Mouse (Mus musculus) CD4-positive helper T cell, adult 2 months (primary cell): ENCODE results near the gene Sez6.

Source experiments
- DNase-seq: peaks from one replicate; pipeline ENCODE4 v3.0.0-alpha.2; 2012; ENCODE audit warnings: low read depth, missing footprints, low spot score

Sez6 gene

DNA sequence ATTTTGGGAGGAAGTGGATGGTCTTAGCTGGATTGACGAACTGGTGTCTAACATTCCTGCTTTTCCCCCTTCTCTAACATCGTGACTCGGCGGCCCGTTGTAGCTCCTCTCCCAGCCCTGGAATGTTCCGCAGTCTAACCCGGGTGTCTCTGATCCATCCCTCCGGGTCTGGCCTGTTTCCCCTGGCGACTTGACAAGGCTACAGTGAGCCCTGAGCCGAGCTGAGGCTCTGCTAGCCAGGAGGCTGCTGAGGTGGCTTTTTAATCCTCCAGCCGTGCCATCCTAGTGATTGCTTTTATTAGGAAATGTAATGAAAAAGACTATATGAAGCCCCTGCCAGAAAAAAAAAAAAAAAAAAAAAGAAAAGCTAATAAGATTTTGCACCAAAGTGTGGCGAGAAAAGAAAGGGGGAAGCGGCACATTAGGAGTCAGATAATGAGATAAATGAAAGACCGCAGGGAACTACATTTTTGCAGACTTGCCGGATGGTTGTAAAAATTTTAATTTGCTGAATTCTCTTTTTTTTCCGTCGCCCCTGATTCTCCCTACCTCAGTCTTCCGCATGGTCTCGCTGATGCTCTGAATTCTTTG, 24.4 kb upstream of the Sez6 start:
- no peak for DNase-seq

- no peak for DNase-seq
Measured at GRCm38 (mm10) chr11:77906747-77907174, 23.8 kb upstream of the Sez6 start.

DNA sequence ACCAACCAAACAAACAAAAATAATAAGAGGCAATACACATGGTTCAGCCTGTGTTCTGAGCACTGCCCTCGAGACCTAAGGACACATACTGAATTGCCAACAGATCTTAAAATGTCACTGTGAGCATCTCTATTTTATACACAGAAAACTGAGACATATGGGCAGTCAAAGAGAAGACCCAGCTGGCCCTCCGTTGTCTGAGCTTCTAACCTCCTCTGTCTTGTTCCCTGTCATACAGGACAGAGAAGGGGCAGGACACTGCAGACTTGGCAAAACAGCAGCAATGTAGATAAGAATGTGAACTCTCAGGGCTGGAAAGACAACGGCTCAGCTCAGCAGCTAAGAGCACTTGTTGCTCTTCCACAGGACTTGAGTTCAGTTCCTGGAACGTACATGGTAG, 22.1 kb upstream of the Sez6 start:
- no peak for DNase-seq

- no peak for DNase-seq
Measured at GRCm38 (mm10) chr11:77909376-77909775, 21.2 kb upstream of the Sez6 start.

GRCm38 (mm10) chr11:77909776-77910175, 20.8 kb upstream of the Sez6 start:
- DNase-seq: no peak

DNA sequence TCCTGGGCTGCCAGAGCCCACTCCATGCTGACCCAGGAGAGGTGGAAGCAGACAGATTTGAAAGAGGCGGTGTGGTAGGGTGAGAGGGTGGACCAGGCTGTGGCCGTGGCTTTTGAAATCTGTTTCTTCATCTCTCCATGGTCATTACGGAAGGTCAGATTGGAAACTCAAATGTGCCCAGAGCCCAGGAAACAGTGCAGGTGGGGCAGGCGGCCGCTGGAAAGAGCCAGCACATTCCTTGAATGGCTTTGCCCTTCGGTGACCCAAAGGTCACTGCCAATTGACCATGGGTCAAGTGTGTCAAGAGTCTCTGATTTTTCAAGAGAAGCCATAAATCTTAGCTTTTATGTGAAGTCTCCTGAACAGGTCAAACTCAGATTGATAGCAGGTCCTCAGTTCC, 17.1 kb upstream of the Sez6 start:
- no peak for DNase-seq

DNA sequence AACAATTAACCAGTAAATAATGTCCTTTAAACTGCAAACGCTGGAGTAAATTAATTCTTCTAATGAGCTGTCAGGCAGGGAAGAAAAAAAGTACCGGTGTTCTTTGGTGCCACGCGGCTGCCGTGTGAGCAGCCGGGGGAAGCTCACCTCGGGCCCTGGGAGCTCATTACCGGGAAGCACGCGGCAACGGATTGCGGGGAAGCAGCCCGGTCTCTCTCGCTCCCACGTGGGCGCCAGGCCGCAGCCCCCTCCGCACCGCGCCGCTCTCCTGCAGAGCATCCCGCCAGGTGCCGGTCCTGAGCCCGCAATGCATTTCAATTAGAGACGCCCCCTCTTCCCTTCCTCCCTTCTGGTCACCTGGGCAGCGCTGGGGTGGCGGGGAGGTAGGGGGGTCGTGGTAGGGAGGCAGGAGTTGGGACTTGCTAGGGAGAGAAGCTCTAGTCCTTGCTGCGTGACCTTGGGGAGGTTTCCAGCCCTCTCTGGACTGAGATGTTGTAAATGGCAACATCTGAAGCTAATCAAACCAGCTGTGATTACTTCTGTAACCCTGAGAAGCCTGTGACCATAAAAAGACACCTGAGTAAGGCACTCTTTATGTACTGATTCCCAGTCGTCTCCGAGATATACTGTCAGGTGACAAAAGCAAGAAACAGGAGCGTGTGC, 15.9 kb upstream of the Sez6 start:
- DNase-seq: no peak

DNA sequence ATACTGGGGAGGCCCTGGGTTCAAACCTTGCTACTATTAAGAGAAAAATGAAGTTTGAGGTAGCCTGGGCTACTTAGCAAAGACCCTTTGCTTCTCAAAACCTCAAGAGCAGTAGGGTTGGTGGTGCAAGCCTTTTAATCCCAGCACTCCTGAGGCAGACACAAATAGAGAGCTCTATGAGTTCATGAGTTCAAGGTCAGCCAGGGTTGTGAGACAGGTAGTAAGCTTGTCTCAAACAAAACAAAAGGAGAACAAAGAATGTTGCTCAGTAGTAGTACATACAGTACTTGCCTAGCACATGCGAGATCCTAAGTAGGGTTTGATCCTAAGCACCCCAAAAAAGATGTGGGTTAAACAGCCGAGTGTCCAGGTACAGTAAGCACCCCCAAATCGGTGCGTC, 13.9 kb upstream of the Sez6 start:
- no peak for DNase-seq

GRCm38 (mm10) chr11:77917166-77917565, 13.4 kb upstream of the Sez6 start:
- DNase-seq: no peak

- no peak for DNase-seq
Measured at GRCm38 (mm10) chr11:77923285-77923684, 7.3 kb upstream of the Sez6 start.

GRCm38 (mm10) chr11:77925836-77926657, 4.6 kb upstream of the Sez6 start:
- no peak for DNase-seq

GRCm38 (mm10) chr11:77926666-77927065, 3.9 kb upstream of the Sez6 start:
- DNase-seq: no peak

DNA sequence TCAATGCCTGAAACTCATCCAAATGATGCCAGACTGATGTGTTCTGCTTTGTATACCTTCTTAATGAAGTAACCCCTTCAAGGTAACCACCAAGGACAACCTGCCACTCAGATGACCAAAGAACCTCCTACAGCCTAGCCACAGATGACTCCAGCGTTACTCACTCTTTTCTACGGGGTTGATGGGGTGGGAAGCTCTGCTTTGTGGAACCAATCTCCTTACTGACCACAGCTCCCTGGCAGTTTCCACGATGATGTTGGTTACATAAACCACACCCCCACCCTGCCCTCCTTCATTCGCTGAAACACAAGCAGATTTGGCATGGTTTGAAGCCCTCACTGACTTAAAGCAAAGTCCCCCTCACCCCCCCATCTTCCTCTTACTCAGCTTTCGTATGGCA, 2.8 kb upstream of the Sez6 start:
- DNase-seq: no peak

- peak; percentile 9 for DNase-seq
Measured at GRCm38 (mm10) chr11:77931541-77932433, 1.2 kb downstream of the Sez6 start.

DNA sequence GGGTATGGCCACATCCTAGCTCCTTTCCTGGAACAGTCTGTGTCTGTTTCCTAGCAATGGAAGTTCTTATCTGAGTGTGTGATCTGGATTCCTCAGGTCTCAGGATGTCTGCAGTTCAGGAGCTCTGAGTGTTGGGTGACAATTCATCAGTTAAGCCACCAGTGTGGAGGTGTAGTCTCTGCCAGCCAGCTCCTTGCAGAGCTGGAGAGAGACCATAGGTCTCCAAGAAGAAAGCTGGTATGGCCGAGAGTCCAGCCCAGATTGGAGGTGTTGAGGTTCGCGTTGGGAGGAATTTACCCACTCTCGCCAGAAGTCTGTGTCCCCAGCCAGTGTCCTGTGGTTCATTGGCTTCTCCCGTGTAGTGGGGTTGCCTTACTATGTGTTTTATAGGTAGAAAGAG, 2.0 kb downstream of the Sez6 start:
- no peak for DNase-seq

- no peak for DNase-seq
Measured at GRCm38 (mm10) chr11:77934111-77934521, 3.5 kb downstream of the Sez6 start.

- no peak for DNase-seq
Measured at GRCm38 (mm10) chr11:77934568-77935311, 4.1 kb downstream of the Sez6 start.

- DNase-seq: no peak
Measured at GRCm38 (mm10) chr11:77936846-77937245, 6.2 kb downstream of the Sez6 start.

DNA sequence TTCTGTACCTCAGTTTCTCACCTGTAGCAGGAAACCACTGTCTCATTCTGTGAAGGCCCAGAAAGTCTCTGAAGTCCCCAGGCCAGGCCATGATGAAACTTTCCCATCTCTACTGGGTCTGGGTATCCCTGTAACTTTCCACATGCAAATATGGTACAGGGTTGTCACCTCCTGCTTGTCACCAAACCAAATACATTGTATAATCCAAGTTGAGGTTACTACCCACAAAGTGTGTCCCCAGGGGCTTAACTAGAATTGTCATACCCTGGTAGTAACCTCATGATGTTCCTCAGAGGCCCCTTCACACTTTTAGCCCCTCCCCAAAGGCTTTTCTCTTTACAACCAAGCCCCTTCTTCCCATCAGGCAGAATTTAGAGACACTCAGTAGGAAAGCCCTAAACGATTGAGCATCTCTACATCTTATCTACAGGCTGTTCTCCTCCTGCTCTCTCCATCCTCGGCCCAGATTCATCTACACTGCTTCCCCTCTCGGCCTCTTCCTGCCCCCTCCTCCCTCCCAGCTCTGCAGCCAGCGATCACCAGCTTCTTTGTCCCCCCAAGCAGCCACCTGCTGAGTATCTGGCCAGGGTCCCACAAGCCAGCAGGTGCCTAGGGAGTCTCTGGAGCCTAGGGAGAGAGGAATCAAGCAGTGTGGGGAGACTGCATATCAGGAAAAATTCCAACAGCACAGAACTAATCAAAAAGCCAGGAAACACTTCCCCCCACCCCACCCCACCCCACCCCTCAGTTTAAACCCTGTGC, 7.2 kb downstream of the Sez6 start:
- no peak for DNase-seq

DNA sequence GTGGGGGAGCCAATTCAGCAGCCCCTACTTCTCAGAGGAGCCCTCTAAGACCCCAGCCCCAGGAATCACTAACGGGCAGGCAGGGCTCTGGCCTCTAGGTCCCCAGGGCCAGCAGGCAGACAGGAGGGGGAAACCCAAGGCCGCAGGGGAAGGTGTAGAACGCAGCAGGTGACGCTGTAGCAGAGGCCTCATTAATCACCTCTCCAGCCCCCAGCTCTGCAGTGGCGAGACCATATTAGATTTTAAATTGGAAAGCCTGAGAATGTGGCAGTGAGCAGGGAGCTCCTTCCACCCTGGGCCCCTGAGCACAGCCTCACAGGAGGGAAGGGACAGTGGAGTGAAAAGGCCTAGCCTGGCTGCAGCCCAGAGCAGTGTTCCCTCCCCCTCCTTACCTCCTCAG, 11.6 kb downstream of the Sez6 start:
- DNase-seq: no peak
